Mouse (Mus musculus) stomach, postnatal 0 days (tissue): ENCODE data around the gene St7.

Experiments used
- CTCF ChIP-seq: IDR thresholded peaks from 2 replicates; pipeline ENCODE4 v1.5.1; 2016; ENCODE audit warnings: antibody characterized with exemption, low read depth, mild to moderate bottlenecking, moderate library complexity
- EP300 ChIP-seq: optimal IDR thresholded peaks from 2 replicates; pipeline ENCODE3; 2016; ENCODE audit warnings: antibody characterized with exemption

DNA sequence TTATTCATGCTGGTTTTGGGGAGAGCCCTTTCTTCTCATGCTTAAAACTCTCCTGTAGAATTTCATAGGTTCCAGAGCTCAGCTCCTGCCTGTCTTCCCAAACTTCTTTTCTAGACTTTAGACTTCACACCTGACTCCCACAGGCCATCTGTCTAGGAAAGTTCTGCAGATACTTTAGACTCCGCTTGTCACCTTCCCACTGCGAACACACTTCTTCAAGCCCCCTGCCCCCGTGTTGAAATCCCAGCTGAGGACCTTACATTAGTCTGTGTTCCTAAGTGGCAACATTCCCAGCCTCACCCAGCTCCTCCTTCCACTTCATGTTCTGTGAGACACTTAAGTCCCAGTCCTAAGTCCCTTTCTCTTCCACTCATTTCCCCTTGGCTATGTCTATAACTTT lies 221.6 kb downstream of the St7 start:
- TF ChIP-seq CTCF (no peak), EP300 (no peak)
